Mouse (Mus musculus) G1E (cell line): ENCODE data around the gene Cox15. TPM values are rescaled to one million over a fixed set of nuclear protein-coding genes. Genes with fewer than 3 reads are reported as not detected.
A peak's percentile ranks its signal among the peaks of the same experiment; 100 is the strongest.

Source experiments
- ATAC-seq: 2 replicates; pipeline ENCODE4 v1.8.0; 2016; ENCODE audit warnings: mild to moderate bottlenecking; ENCODE audit not compliant: insufficient number of reproducible peaks, poor library complexity, low FRiP score, severe bottlenecking; ENCODE audit errors: extremely low read depth
- DNase-seq: peaks from one replicate; pipeline ENCODE4 v3.0.0; 2012; ENCODE audit warnings: low spot score
- H3K27me3 ChIP-seq: 2 replicates; pipeline ENCODE4 v1.6.1; 2012; ENCODE audit warnings: mild to moderate bottlenecking, low read length, inconsistent platforms; ENCODE audit not compliant: insufficient read depth
- H3K36me3 ChIP-seq: replicated peaks from 2 replicates; pipeline ENCODE3; 2012; ENCODE audit warnings: mild to moderate bottlenecking, inconsistent platforms
- H3K4me1 ChIP-seq: 2 replicates; pipeline ENCODE4 v1.6.1; 2012; ENCODE audit warnings: low read depth, low read length, inconsistent platforms, mixed read lengths; ENCODE audit not compliant: insufficient read depth
- H3K4me3 ChIP-seq: 2 replicates; pipeline ENCODE4 v1.5.1; 2012; ENCODE audit warnings: low read depth, mild to moderate bottlenecking, inconsistent platforms, low read length, moderate library complexity, mixed read lengths
- H3K9me3 ChIP-seq: replicated peaks from 2 replicates; pipeline ENCODE4 v1.6.1; 2012; ENCODE audit warnings: inconsistent platforms
- CTCF ChIP-seq: IDR thresholded peaks from 2 replicates; pipeline ENCODE4 v1.5.1; 2012; ENCODE audit warnings: low read depth, low read length, inconsistent platforms, mixed read lengths
- GATA1 ChIP-seq: IDR thresholded peaks from 2 replicates; pipeline ENCODE4 v1.6.1; 2012; ENCODE audit warnings: borderline replicate concordance, low read length, inconsistent platforms, mixed read lengths
- GATA2 ChIP-seq: IDR thresholded peaks from 2 replicates; pipeline ENCODE4 v1.6.1; 2012; ENCODE audit warnings: low read depth, low read length, inconsistent platforms, borderline replicate concordance
- POLR2AphosphoS5 ChIP-seq: IDR thresholded peaks from 2 replicates; pipeline ENCODE4 v1.6.1; 2012; ENCODE audit warnings: low read depth, low read length, inconsistent platforms; ENCODE audit not compliant: insufficient replicate concordance
- TAL1 ChIP-seq: conservative IDR thresholded peaks from 2 replicates; pipeline ENCODE4 v1.6.1; 2012; ENCODE audit warnings: low read depth, low read length, inconsistent platforms, mixed read lengths
- polyA plus RNA-seq: library from polyadenylated mRNA; stranded (reverse); fragments of >175 nt; gene quantifications from 2 replicates; pipeline ENCODE4 v1.2.3, GENCODE M21; 2012
- total RNA-seq, 2 experiments: library from RNA; stranded (forward) in 1 of 2; stranded (reverse) in 1 of 2; fragments of 200-1000 nt in 1 of 2; fragments of >200 nt in 1 of 2; fragmentation: Nextera tagmentation in 1 of 2; gene quantifications; 2 replicates each; pipeline ENCODE4 v1.2.3; 2014 to 2017

Cox15 gene
- total and polyA plus RNA-seq, 3 experiments = 5.9 to 21.7 (median 18.8) TPM

GRCm38 (mm10) chr19:43724194-43724593, 28.6 kb downstream of the Cox15 start:
- Histone ChIP-seq H3K27me3 (no peaks in the 10 kb centered on the region), H3K9me3 (no peaks in the 10 kb centered on the region), H3K4me3 (no peak overlapping the region), H3K36me3 (peaks cover 89% of the 10 kb centered on the region), H3K4me1 (peaks cover 5% of the 10 kb centered on the region)
- TF ChIP-seq GATA1 (no peak), POLR2AphosphoS5 (no peak), CTCF (no peak), GATA2 (no peak), TAL1 (no peak)
- ATAC-seq (no peak), DNase-seq (no peak)

- DNase-seq (no peak), ATAC-seq (no peak)
- Histone ChIP-seq H3K36me3 (peaks cover 90% of the 10 kb centered on the region), H3K9me3 (no peaks in the 10 kb centered on the region), H3K27me3 (no peaks in the 10 kb centered on the region), H3K4me3 (no peak overlapping the region), H3K4me1 (peaks cover 5% of the 10 kb centered on the region)
- TF ChIP-seq CTCF (no peak), GATA2 (no peak), POLR2AphosphoS5 (no peak), TAL1 (no peak)
Measured at GRCm38 (mm10) chr19:43723501-43723900, 29.3 kb downstream of the Cox15 start.

GRCm38 (mm10) chr19:43722891-43723290, 29.9 kb downstream of the Cox15 start:
- DNase-seq = no peak
- Histone ChIP-seq H3K9me3 (no peaks in the 10 kb centered on the region), H3K4me1 (peaks cover 5% of the 10 kb centered on the region), H3K27me3 (no peaks in the 10 kb centered on the region), H3K36me3 (peaks cover 90% of the 10 kb centered on the region), H3K4me3 (no peak overlapping the region)
- ATAC-seq = no peak
- no peak for TF ChIP-seq GATA2

- peaks cover 81% of the 10 kb centered on the region for H3K36me3 ChIP-seq
- no peaks in the 10 kb centered on the region for H3K27me3 ChIP-seq
- no peak for ATAC-seq
Measured at GRCm38 (mm10) chr19:43720061-43720460, 32.7 kb downstream of the Cox15 start.

GRCm38 (mm10) chr19:43711971-43712370, 40.8 kb downstream of the Cox15 start:
- ATAC-seq = no peak
- H3K4me3 ChIP-seq = no peak overlapping the region

More at GRCm38 (mm10) chr19:43720061-43720460, 32.7 kb downstream of the Cox15 start:
- Histone ChIP-seq H3K9me3 (no peaks in the 10 kb centered on the region), H3K4me3 (no peak overlapping the region), H3K4me1 (no peaks in the 10 kb centered on the region; the same call in 1 of the 2 replicates)
- TF ChIP-seq POLR2AphosphoS5 (no peak), GATA1 (no peak), TAL1 (no peak), CTCF (no peak), GATA2 (no peak)
- no peak for DNase-seq

GRCm38 (mm10) chr19:43711159-43711916, 41.5 kb downstream of the Cox15 start:
- Histone ChIP-seq H3K4me1 (peaks cover 23% of the 10 kb centered on the region), H3K4me3 (peak overlapping the region; percentile 35; the same call in 1 of the 2 replicates), H3K27me3 (no peaks in the 10 kb centered on the region), H3K36me3 (peaks cover 57% of the 10 kb centered on the region), H3K9me3 (0 out of 2 replicates have a peak, but pooled peaks cover 2% of the 10 kb centered on the region)
- TF ChIP-seq CTCF = no peak
- TF ChIP-seq TAL1 = no peak
- no peak for TF ChIP-seq POLR2AphosphoS5
- TF ChIP-seq GATA2 = no peak
- no peak for TF ChIP-seq GATA1
- peak; percentile 49 for ATAC-seq
- peak; percentile 52 for DNase-seq

More at GRCm38 (mm10) chr19:43711971-43712370, 40.8 kb downstream of the Cox15 start:
- Histone ChIP-seq H3K9me3 (0 out of 2 replicates have a peak, but pooled peaks cover 2% of the 10 kb centered on the region), H3K27me3 (no peaks in the 10 kb centered on the region), H3K4me1 (peaks cover 23% of the 10 kb centered on the region), H3K36me3 (peaks cover 56% of the 10 kb centered on the region)
- no peak for DNase-seq
- TF ChIP-seq CTCF (no peak), GATA2 (no peak), POLR2AphosphoS5 (no peak), TAL1 (no peak), GATA1 (no peak)
